Mouse (Mus musculus): ENCODE measurements at regions not wholly inside any gene's neighbourhood (a gene's known extent, or its start where the extent isn't known, plus 50 kb on each side); places are given as distances from the start of the nearest gene placed in this dataset.

DNA sequence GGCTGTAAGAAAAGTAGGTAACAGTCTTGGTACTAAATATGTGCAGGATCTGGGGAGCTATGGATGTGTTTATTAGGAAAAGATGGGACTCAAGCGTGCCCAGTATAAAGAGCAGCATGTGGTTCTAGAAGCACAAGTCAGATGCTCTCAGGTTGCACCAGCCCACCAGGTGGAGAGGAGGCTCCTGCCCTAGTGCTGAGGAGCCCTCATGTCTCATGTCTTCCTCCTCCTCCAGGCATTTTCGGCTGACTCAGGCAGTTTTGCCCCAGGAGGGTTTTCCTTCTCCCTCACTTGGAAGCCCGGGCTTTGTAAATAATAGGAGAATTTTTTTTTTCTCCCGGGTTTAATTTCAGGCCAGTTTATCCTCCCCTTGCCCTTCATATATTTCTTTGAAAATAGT lies 133.8 kb downstream of the Ogfrl1 start:
- TF ChIP-seq CTCF (IDR thresholded peaks at IDR 0.05; ENCODE audit: control insufficient read depth, insufficient read depth, low read length) (no peak), POLR2A (IDR thresholded peaks at IDR 0.05; ENCODE audit: borderline replicate concordance, control insufficient read depth, low read depth, low read length) (no peak)

Data from bone marrow, adult 2 months (tissue).